Mouse (Mus musculus) cerebellum, adult (tissue): ENCODE data around the gene Capn11.

Source experiments
- ATAC-seq: cut with Nextera tagmentation; 2 replicates; pipeline ENCODE4 v1.9.2; 2017; ENCODE audit warnings: mild to moderate bottlenecking, moderate library complexity, mixed read lengths; ENCODE audit not compliant: insufficient number of reproducible peaks, low FRiP score, low TSS enrichment

Capn11 gene

DNA sequence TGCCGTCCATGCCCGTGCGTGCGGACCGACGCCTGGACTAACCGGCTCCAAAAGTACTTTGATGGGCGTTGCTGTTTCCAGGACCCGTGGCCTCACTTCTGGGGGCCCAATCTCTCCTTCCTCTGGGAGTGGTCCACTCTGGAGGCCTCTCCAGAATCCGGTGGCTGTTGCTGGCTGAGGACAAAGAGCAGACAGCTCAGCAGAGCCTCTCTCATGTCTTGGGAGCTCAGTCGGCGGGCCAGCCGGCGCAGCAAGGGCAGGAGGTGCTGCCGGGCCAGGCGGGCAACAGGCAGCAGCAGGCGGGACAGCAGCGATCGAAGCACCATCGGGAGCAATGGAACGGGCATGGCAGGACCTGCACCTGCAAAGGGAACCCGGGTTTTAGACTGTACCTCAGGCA is 57.8 kb downstream of the Capn11 start:
- ATAC-seq = no peak

DNA sequence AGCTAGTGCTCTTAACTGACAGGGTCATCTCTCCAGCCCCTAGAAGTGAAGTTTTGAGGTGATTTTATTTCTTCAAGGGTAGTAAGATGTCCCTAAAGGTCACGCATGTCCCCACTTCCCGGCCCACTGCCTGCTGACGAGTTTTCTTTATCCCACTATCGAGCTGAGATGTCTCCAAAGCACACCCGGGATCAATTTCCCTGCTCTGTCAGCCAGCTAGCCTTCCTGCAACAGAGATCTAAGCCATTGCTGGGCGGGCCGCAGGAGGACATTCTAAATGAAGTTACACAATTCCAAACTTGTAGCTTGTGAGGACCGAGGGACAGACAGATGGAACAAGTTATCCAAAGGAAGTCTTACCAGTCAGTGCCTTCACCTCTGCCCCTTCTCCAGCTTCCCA is 58.9 kb downstream of the Capn11 start:
- ATAC-seq = no peak

DNA sequence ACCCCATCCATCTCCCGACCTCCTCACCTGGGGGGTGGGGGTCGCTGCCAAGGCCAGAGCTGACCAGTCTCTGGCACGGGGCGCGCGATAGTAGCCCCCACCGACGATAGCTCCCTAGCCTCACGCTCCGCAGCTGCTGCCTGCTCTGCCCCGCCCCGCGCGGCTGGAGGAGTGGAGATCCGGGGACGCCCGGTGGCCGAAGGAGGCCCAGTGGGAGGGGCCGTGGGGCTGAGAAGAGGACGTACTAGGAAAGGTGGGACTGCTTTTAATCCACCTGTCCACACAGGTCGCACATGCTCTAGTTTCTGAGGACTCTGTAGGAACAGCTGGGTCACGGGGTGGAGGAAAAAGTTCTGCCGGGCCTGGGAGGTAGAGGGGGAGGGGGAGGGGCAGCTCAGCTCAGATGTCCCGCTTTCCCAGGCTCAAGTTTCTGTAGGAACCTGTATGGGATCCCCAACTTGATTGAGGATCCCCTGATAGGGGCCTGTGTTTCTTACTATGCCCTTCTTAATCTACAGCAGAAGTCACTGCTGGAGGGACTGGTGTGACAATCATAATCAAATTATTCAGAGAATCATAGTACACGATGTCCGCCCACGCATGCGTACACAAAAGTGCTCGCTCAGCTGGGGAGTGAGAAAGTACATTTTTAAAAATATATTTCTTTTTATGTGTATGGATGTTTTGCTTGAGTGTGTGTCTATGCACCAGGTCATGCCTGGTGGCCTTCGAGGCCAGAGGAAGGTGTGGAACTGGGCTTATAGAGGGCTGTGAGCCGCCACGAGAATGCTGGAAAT is 59.5 kb downstream of the Capn11 start, which contains the start of gene Slc29a1:
TSS of gene Slc29a1 (minus strand) at position 161 of the 797 bp plus-strand sequence.
- no peak for ATAC-seq

DNA sequence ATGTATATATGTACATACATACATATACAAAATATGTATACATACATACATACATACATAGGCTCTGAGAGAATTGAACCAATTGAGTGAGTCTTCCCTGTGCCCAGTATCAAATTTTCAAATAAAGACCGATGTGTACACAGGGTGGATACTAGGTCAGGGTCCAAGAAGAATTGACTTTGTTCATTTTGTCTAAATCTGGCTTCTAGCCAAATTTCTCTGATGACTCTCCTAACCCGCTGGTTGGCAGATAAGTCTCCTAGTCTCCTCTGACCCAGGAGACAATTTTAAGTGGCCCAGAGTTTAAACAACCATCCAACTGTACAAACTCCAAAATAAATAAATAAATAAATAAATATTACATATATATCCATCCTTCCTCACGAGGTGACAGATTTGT is 60.2 kb downstream of the Capn11 start:
- ATAC-seq = no peak

DNA sequence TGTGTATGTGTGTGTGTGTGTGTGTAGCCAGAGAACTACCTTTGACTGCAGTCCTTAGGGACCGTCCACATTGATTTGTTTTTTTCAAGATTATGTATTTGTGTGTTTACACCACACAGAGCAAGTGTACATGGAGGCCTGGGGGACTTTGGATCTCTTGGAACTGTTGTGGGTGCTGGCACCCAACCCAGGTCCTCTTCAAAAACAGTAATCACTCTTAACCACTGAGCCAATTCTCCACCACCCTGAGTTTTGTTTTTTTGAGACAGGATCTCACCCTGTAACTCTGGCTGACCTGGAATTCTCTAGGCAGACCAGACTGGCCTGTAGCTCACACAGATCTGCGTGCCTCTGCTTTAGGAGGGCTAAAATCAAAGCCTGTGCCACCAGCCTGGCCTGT is 60.7 kb downstream of the Capn11 start:
- ATAC-seq = no peak

DNA sequence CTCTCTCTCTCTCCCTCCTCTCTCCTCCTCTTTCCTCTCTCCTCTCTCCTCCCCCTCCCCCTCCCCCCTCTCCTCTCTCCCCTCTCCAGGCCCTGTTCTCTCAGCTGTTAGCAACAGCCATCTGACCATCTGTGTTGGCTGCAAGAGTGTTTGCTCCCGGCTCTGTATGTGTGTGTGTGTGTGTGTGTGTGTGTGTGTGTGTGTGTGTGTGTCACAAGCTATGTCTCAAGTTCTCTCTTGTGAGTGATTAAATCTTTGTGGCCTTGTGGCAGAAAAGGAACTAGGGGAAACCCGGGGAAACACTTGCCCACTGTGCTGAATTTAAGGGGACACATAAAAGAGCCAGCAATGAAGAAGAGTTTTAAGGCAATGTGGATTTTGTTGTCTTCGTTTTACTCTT is 61.3 kb downstream of the Capn11 start:
- no peak for ATAC-seq

DNA sequence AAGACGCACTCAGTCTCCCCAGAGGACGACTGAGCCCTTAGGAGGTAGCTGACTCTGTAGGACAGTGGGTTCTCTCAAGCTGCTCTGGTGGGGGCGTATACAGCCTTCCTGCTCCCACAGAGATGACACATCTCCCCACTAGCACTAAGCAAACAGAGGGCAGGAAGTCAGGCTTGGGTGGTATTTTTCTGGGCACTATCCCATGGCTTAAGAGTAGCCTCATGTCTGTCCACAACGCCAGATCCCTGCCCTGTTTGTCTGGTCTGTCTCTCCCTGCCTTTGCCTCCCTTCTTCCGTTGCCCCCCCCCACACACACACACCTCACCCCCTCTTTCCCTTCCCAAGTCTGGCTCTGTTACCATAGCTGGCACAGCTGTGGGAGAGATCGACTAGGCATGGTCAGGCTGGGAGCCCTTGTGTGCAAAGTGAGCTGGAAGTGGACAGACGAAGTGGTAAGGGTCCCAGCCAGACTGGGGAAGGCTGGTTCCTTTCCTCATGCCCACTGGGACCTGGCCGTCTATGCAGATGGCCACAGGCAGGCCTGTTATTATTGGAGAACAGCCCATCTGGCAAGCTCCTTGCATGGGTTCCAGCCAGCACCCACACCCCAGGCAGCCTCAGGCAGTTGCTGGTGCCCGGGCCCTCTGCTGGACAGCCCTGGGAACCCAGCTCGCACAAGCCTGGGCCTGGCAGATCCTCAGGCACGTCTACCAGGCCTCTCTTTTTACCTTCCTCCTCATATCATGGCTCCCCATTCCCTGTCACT is 62.3 kb downstream of the Capn11 start:
- ATAC-seq = no peak

DNA sequence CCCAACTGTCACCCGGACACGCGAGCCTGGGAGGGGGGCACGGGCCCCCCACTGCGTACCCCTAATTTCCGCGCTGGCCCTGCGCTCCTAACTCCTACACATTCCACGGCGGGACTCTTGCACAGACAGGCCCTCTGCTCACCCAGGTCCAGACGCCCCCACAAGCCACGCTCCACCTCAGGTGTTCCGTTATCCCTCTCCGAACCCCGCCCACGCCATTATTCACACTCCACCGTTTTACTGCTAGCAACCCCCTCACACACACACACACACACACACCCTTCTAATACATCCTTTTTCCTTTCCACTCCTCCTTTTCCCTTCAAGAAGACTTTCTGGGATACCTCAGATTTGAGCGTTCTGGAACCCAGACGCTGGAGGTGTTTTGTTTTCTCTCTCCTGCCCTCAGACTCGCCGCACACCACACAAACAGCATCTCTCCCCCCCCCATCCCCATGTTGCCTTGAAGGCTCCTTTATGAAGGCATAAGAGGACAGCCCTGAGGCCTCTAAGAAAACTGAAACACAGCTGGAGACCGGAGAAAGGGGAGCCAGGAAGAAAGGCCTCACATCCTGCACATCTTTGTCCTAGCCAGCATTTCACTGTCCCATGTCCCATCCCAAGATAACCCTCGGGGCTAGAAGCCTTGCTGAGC is 63.3 kb downstream of the Capn11 start:
- ATAC-seq = peak; percentile 27; the same call in 1 of the 2 replicates

DNA sequence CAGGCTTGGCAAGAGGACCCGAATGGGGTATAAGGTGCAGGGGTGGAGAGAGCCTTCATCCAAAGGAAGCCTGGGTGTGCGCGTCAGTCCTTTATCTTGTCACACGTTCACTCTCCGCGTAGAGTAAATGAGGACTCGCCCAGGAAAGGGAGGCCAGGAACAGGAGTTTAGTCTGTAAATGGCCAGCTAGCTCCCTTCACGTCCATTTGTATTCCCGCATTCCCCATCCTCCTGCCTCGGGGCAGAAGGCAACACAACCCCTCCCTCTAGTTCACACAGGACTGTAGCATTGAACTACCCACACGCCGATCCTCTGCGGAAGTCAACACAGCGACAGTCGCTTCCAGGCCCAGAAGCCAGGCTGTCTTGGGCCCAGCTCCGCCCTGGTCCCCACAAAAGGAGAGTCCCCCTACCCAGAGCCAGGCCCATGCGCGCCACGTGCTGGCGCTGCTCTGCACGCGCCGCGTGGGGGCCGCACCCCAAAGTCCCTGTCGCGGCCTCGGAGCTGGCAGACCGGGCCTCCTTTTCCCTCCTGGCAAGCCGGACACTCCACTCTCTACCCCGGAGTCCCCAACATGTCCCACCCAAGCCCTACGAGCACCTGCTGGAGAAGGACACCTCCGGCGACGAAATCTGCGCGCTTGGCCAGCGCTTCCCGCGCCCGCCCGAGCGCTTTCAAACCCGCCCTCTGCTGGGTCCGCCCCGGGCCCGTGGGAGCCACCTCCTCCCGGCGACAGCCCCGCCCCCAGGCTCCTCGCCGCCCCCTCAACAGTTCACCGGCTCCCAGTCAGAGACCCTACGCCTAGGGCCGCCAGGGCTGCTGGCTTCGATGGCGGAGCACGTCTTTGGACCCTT is 64.0 kb downstream of the Capn11 start:
- peak; percentile 16; the same call in 1 of the 2 replicates for ATAC-seq

DNA sequence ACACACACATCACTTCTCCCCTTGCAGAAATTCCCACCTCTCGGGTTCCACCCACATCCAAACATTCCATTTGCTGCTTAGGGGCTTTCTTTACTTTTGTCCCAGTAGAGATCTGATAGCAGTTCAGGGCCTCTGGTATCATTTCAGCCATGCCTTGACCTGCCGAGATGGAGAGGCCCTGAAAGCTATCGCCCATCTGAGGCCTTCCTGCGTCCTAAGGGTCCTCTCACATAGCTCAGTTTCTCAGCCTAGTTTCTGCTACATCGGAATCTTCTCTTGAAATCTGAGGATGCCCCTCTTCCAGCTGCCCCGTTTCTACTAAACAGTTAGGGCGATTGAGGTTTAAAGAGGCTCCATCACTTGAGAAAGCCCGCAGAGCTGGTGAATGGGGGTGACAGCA is 64.9 kb downstream of the Capn11 start:
- no peak for ATAC-seq

DNA sequence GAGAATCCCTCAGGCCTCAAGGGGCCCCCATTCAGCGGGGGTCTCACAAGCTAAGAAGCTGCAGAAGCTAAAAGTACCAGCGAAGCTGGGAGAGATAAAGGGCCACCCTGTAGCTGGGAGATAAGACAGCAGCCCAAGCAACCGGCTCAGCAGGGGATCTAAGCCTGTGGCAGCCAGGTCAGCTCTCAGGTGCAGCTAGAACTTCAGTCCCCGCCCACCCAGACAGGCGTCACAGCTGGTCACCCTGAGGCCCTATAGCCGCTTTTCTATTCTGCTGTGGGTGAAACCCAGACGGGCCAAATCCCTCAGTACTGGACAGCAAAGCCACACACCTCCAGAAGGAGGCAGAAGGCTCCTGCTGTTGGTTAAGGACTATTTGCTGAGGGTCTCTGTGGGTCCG is 65.6 kb downstream of the Capn11 start:
- ATAC-seq = no peak

DNA sequence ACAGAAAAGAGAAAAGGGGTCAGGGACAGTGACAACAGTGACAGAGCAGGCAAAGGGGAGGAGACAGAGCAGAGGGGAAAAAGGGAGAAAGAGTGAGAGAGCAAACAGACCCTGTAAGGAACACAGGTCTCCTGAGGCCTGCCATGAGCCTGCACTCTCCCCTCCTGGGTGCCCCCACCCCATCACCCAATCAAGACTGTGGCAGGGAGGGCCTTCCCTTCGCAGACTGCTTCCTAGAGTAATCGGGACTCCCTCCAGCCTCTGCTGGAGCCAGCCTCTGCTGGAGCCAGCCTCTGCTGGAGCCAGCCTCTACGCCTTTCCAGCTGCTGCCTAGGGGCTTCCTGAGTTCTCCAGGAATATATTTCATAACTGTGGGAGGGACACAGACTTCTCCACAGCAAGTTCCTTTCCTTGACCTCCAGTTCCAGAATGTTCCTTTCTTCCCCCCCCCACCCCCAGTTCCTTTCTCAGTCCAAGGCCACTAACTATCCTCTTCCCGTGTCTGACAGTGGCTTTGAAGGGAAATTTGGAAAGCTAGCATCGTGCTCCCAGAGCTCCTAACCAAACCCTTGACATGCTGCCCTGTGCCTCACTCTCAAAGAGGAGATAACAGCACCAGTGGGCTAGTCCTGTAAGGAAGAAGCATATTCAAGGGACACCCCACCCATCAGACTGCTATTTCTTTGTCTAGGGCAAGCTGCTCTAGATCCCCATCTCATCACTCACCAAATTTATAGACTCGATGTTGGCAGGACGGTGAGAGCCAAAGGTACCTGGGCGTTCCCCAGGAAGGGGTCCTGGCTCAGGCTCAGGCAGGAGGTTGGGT is 66.3 kb downstream of the Capn11 start:
- ATAC-seq = no peak

DNA sequence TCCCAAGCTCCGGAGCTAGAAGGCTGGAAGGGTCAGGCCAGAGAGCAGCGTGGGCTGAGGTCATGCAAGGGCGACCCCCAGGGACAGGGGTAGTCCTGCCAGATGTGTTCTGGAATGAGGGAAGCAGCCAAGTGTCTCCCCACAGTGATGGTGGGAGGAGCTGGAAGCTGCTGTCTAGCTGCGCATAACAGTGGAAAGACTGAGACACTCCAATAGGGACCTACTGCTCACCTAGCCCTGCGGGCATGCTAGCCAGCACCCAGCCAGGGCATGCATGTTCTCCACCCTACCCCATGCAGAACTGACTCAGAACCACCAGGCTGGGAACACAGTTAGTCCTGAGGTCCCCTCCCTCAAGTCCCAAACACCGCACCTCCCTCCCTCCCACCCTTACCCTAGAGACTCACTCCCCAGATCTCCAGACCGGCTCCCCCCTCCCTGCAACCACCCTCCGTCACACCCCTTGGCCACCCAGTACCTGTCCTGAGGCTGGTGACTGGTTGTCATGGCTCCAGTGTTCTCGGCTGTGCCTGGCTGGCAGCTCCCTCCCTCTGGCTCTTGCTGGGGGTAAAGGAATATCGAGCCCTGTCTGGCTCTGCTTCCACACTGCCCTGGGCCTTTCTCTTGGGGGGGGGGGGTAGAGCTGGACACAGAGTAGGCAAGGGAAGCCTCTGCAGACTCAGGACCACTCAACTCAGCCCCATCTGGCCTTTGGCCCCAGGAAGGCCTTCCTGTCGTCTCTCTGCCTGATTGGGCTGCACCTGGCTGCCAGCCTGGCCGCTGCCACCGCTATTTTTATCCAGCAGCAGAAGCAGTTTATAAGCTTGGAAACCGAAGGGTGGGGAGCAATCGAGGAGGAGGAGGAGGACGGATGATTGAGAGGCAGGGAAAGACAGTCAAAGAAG is 67.2 kb downstream of the Capn11 start:
- no peak for ATAC-seq

DNA sequence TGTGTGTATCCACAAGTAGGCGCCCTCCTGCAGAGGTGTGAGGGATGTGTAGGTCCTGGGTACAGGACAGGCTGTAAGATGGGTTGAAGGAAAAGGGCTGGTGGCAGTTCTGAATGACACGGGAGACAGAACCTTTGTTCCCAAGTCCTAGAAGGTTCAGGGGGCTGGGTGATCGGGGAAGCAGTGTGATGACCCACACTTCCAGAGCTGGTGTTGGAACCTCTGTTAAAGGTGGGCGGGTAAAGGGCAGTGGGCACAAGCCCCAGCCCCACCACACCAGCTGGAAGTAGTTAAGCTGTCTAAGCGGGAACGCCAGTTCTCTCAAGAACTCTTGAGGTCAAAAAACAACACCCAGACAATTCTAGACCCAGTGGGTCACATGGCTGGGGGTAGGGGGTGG is 68.7 kb downstream of the Capn11 start:
- no peak for ATAC-seq

DNA sequence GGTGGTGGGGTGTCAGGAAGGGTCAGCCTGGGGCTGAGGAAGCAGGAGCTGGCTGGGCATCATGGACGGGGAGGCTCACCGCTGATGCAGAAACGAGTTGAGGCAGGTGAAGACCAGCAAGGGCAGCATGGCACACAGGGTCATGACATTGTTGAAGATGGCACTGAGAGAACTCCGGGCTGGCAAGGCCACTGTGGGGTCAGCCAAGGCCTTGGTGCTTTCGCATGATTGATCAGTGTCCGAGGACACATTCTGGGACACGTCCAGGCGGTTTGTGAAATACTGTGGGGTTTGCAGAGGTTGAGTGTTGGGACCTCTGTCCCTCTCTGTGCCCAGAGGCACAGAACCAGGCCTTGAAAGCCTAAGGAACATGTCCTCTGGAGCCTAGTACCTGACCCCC is 69.3 kb downstream of the Capn11 start:
- ATAC-seq = no peak

DNA sequence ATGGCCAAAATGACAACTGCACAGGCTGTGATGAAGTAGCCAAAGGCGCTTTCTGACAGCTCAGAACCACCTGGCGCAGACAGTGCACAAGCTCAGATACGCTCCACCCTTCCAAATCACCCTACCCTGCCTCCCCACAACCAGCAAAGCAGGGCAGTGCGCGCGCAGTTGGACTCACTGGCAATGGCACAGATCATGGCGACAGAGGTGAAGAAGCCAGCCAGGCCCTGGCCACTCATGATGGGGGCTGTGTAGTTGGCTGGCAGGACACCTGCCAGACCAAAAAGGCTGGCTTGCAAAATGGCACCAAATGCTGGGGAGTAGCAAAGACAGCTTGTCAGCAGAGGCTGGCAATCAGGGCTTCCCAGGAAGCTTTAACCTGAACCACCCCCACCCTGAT is 69.9 kb downstream of the Capn11 start:
- no peak for ATAC-seq

DNA sequence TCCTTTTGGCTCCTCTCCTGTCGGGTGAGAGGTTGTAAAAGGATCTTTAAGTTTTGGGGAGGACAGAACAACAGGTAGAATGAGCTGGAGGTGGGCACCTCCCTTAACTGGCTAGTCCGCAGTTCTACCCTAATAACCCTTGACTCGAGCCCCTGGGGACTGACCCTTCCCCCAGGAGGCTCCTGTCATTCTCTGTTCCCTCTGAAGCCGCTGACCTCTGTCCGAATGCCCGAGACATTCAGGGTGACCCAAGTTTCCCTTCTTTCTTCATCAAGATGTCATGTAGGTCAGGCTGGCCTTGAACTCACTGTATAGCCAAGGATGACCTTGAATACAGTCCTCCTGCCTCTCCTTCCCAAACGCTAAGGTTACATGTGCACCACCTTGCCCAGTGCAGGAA is 70.8 kb downstream of the Capn11 start:
- ATAC-seq = no peak

DNA sequence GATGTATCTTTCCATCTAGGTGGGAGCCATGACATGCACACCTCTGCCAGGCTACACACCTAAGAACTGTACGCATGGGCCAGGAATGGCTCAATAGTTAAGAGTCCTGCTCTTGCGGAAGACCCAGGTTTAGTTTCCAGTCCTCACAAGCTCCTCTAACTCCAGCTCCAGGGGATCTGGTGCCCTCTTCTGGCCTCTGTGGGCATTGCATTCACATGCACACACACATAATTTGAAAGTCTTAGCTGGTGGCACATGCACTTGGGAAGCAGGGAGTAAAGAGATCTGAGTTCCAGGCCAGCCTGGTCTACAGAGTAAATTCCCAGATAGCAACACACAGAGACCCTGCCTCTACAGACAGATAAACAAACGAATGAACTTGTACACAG is 72.7 kb downstream of the Capn11 start:
- ATAC-seq = no peak
